Mouse (Mus musculus): ENCODE results near the gene Rbm20. TPM values are rescaled to one million over a fixed set of nuclear protein-coding genes. Genes with fewer than 3 reads are reported as not detected.

Gene Rbm20
- total RNA-seq (2014; fragmentation: Nextera tagmentation) (1.1 and 2.3 TPM in 2 replicates), total RNA-seq (2017) (1.7 and 2.6 TPM in 2 replicates), polyA plus RNA-seq (2012) (0.35 and 0.36 TPM in 2 replicates)

DNA sequence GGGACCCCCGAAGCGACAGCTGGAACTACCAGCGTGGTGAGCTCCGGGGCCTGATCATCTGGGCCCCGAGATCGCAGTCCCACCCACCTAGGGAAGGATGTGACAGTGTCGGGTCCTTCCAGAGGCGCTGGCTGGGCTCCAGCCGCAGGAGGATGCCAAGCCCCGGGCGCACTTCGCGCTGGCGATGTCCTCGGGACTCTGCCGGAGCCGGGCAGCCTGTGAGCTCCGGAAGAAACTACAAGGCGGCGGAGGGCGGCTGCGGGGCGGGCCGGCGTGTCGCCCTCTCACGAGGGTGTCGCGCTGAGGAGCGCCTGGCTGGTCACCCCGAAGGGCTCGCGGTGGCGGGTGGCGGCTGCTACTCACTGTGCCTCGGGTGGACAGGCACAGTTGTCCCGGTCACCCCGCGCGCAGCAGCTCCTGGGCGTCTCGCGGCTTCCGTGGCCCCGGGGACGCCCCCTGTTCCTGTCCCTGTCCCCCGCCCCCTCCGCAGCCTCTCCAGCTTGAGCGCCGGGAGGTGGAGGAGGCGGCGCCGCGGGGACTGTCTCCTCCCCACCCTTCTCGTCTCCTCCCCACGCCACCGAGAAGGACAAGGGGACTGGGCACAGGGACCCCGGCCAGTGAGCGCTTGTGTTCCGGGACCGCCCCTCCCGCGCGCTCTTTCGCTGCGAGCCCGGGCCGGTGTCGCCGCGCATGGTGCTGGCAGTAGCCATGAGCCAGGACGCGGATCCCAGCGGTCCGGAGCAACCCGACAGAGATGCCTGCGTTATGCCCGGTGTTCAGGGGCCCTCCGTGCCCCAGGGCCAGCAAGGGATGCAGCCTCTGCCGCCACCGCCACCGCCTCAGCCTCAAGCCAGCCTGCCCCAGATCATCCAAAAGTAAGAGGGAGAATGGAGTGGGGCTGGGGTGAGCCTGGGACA lies at the start of gene Rbm20:
Rbm20 (plus strand) TSS at position 589 of the 917 bp plus-strand sequence.
- no peak for ATAC-seq (ENCODE audit: extremely low read depth, insufficient number of reproducible peaks, low FRiP score, poor library complexity, severe bottlenecking)
- DNase-seq (ENCODE audit: low spot score) = no peak
- no peak for TF ChIP-seq GATA1 (IDR thresholded peaks at IDR 0.05; ENCODE audit: borderline replicate concordance, low read length)
- no peak for TF ChIP-seq CTCF (IDR thresholded peaks at IDR 0.05; ENCODE audit: low read depth, low read length)
- no peak for TF ChIP-seq GATA2 (IDR thresholded peaks at IDR 0.05; ENCODE audit: borderline replicate concordance, low read depth, low read length)
- no peak for TF ChIP-seq TAL1 (conservative IDR thresholded peaks at IDR 0.05; ENCODE audit: low read depth, low read length)
- TF ChIP-seq POLR2AphosphoS5 (IDR thresholded peaks at IDR 0.05; ENCODE audit: insufficient replicate concordance, low read depth, low read length) = no peak
- no peaks in the 10 kb centered on the region for H3K9me3 ChIP-seq (replicated peaks)
- no peaks in the 10 kb centered on the region for H3K36me3 ChIP-seq (replicated peaks)
- peaks cover 25% of the 10 kb centered on the region for H3K27me3 ChIP-seq (ENCODE audit: insufficient read depth, low read length)
- no peaks in the 10 kb centered on the region for H3K4me1 ChIP-seq (ENCODE audit: insufficient read depth, low read depth, low read length)
- H3K4me3 ChIP-seq (ENCODE audit: low read depth, low read length) = no peak within 1 kb of the TSS

DNA sequence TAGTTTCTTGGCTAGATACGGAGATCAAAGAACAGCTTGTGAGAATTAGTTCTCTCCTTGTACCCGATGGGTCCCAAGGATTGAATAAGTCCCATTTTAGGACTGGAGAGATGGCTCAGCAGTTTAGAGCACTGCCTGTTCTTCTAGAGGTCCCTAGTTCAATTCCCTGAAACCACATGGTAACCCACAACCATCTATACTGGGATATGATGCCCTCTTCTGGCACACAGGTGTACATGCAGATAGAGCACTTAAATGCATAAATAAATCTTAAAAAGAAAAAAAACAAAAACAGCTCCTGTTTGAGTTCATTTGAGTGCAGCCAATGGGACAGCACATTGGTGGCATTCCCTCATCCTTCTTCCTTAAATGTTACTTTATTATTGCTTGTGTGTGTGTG lies 39.1 kb upstream of the Rbm20 start:
- Histone ChIP-seq H3K36me3 (replicated peaks) (peaks cover 89% of the 10 kb centered on the region), H3K4me3 (ENCODE audit: low read depth, low read length) (no peak overlapping the region), H3K27me3 (ENCODE audit: insufficient read depth, low read length) (no peaks in the 10 kb centered on the region), H3K9me3 (replicated peaks) (no peaks in the 10 kb centered on the region), H3K4me1 (ENCODE audit: insufficient read depth, low read depth, low read length) (no peaks in the 10 kb centered on the region; the same call in 1 of the 2 replicates)
- no peak for TF ChIP-seq CTCF (IDR thresholded peaks at IDR 0.05; ENCODE audit: low read depth, low read length)
- TF ChIP-seq GATA2 (IDR thresholded peaks at IDR 0.05; ENCODE audit: borderline replicate concordance, low read depth, low read length) = no peak
- TF ChIP-seq GATA1 (IDR thresholded peaks at IDR 0.05; ENCODE audit: borderline replicate concordance, low read length) = no peak
- TF ChIP-seq POLR2AphosphoS5 (IDR thresholded peaks at IDR 0.05; ENCODE audit: insufficient replicate concordance, low read depth, low read length) = no peak
- no peak for TF ChIP-seq TAL1 (conservative IDR thresholded peaks at IDR 0.05; ENCODE audit: low read depth, low read length)
- ATAC-seq (ENCODE audit: extremely low read depth, insufficient number of reproducible peaks, low FRiP score, poor library complexity, severe bottlenecking) (no peak), DNase-seq (ENCODE audit: low spot score) (no peak)

DNA sequence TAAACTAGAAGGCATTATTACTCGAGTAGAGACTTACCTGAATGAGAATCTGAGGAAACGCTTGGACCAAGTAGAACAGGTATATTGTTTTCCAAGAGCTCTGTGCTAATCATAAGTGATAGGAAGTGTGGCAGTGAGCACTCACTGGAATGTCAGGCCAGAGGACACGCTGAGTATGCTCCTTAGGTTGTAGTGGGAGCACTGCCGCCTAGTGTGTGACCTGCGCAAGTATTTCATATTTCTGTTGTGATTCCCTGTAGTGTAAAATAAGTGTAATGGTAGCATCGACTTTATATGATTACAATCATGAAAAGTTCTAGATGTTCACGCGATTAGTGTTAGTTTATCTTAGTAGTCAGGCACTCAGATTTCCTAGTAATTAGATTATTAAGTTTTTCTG lies 38.4 kb upstream of the Rbm20 start:
- Histone ChIP-seq H3K9me3 (replicated peaks) (no peaks in the 10 kb centered on the region), H3K36me3 (replicated peaks) (peaks cover 89% of the 10 kb centered on the region), H3K4me3 (ENCODE audit: low read depth, low read length) (no peak overlapping the region), H3K4me1 (ENCODE audit: insufficient read depth, low read depth, low read length) (no peaks in the 10 kb centered on the region; the same call in 1 of the 2 replicates), H3K27me3 (ENCODE audit: insufficient read depth, low read length) (no peaks in the 10 kb centered on the region)
- no peak for TF ChIP-seq TAL1 (conservative IDR thresholded peaks at IDR 0.05; ENCODE audit: low read depth, low read length)
- TF ChIP-seq GATA1 (IDR thresholded peaks at IDR 0.05; ENCODE audit: borderline replicate concordance, low read length) = no peak
- no peak for TF ChIP-seq POLR2AphosphoS5 (IDR thresholded peaks at IDR 0.05; ENCODE audit: insufficient replicate concordance, low read depth, low read length)
- no peak for TF ChIP-seq GATA2 (IDR thresholded peaks at IDR 0.05; ENCODE audit: borderline replicate concordance, low read depth, low read length)
- no peak for ATAC-seq (ENCODE audit: extremely low read depth, insufficient number of reproducible peaks, low FRiP score, poor library complexity, severe bottlenecking)
- no peak for DNase-seq (ENCODE audit: low spot score)

DNA sequence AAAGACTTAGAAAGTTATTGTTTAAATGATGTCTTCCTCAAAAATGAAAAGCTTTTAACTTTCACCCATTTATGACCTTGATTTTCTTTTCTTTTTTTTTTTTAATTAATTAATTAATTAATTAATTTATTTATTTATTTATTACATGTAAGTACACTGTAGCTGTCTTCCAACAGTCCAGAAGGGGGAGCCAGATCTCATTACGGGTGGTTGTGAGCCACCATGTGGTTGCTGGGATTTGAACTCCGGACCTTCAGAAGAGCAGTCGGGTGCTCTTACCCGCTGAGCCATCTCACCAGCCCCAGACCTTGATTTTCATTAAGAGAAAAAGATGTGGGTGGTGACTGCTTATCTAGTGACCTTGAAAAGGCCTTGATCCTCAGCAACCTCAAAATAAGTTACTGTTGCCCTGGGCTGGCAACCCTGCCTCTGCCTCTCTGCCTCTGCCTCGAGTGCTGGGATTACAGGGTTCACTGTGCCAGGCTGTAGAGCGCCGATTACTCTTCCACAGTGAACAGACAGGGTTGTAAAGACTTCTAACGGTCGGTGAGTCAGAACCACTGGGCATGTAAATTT lies 33.0 kb upstream of the Rbm20 start:
- Histone ChIP-seq H3K27me3 (ENCODE audit: insufficient read depth, low read length) (no peaks in the 10 kb centered on the region), H3K4me1 (ENCODE audit: insufficient read depth, low read depth, low read length) (peaks cover 8% of the 10 kb centered on the region), H3K4me3 (ENCODE audit: low read depth, low read length) (no peak overlapping the region), H3K36me3 (replicated peaks) (peaks cover 88% of the 10 kb centered on the region), H3K9me3 (replicated peaks) (no peaks in the 10 kb centered on the region)
- no peak for ATAC-seq (ENCODE audit: extremely low read depth, insufficient number of reproducible peaks, low FRiP score, poor library complexity, severe bottlenecking)
- DNase-seq (ENCODE audit: low spot score) = no peak
- TF ChIP-seq CTCF (IDR thresholded peaks at IDR 0.05; ENCODE audit: low read depth, low read length) (no peak), GATA1 (IDR thresholded peaks at IDR 0.05; ENCODE audit: borderline replicate concordance, low read length) (no peak), GATA2 (IDR thresholded peaks at IDR 0.05; ENCODE audit: borderline replicate concordance, low read depth, low read length) (no peak), TAL1 (conservative IDR thresholded peaks at IDR 0.05; ENCODE audit: low read depth, low read length) (no peak), POLR2AphosphoS5 (IDR thresholded peaks at IDR 0.05; ENCODE audit: insufficient replicate concordance, low read depth, low read length) (no peak)

DNA sequence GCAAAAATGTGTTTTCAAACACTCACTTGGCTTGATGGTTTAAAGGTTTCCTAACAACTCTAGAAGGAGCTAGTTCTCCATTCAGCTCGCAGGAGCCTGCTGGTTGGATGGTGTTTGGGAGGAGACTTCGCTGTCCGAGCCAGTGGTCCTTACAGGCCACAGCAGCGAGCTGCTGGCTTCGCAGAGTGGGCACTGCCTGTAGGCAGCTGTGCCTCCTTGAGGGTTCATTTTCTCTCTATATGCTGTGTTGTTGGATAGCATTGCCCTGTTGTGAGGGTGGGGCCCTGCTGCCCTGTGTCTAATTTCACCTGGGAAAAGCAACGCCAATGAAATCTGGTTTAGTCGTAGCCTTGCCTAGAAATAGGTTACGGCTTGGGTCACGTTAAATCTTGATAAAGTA lies 29.8 kb upstream of the Rbm20 start:
- Histone ChIP-seq H3K27me3 (ENCODE audit: insufficient read depth, low read length) (peaks cover 1% of the 10 kb centered on the region; the same call in 1 of the 2 replicates), H3K9me3 (replicated peaks) (no peaks in the 10 kb centered on the region), H3K4me1 (ENCODE audit: insufficient read depth, low read depth, low read length) (peaks cover 8% of the 10 kb centered on the region), H3K4me3 (ENCODE audit: low read depth, low read length) (no peak overlapping the region), H3K36me3 (replicated peaks) (peaks cover 71% of the 10 kb centered on the region)
- no peak for DNase-seq (ENCODE audit: low spot score)
- no peak for ATAC-seq (ENCODE audit: extremely low read depth, insufficient number of reproducible peaks, low FRiP score, poor library complexity, severe bottlenecking)
- TF ChIP-seq POLR2AphosphoS5 (IDR thresholded peaks at IDR 0.05; ENCODE audit: insufficient replicate concordance, low read depth, low read length) = no peak
- TF ChIP-seq GATA1 (IDR thresholded peaks at IDR 0.05; ENCODE audit: borderline replicate concordance, low read length) = no peak
- TF ChIP-seq CTCF (IDR thresholded peaks at IDR 0.05; ENCODE audit: low read depth, low read length) = no peak
- no peak for TF ChIP-seq GATA2 (IDR thresholded peaks at IDR 0.05; ENCODE audit: borderline replicate concordance, low read depth, low read length)
- TF ChIP-seq TAL1 (conservative IDR thresholded peaks at IDR 0.05; ENCODE audit: low read depth, low read length) = no peak

DNA sequence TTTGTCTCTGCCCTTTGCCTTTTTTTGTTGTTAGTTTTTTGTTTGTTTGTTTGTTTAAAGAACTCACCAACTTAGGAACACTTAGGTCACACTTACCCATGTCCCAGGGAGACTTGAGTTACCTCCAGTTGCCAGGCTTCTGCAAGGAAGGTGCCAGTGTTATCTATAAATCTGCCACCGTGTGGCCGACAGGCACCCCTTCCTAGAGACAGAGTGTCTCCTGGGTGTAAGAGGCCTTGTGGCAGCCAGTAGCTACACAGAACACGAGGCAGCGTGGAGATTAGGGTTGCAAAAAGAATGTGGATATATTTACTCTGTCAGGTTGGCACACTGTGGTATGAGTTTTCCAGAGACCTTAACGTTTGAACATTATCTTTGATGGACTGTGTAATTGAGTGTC lies 29.1 kb upstream of the Rbm20 start:
- no peaks in the 10 kb centered on the region for H3K9me3 ChIP-seq (replicated peaks)
- DNase-seq (ENCODE audit: low spot score) (no peak), ATAC-seq (ENCODE audit: extremely low read depth, insufficient number of reproducible peaks, low FRiP score, poor library complexity, severe bottlenecking) (no peak)
- H3K4me1 ChIP-seq (ENCODE audit: insufficient read depth, low read depth, low read length) = peaks cover 8% of the 10 kb centered on the region
- H3K27me3 ChIP-seq (ENCODE audit: insufficient read depth, low read length) = peaks cover 4% of the 10 kb centered on the region; the same call in 1 of the 2 replicates
- H3K4me3 ChIP-seq (ENCODE audit: low read depth, low read length) = no peak overlapping the region
- peaks cover 66% of the 10 kb centered on the region for H3K36me3 ChIP-seq (replicated peaks)
- TF ChIP-seq GATA1 (IDR thresholded peaks at IDR 0.05; ENCODE audit: borderline replicate concordance, low read length) = no peak
- TF ChIP-seq POLR2AphosphoS5 (IDR thresholded peaks at IDR 0.05; ENCODE audit: insufficient replicate concordance, low read depth, low read length) = no peak
- no peak for TF ChIP-seq GATA2 (IDR thresholded peaks at IDR 0.05; ENCODE audit: borderline replicate concordance, low read depth, low read length)
- no peak for TF ChIP-seq CTCF (IDR thresholded peaks at IDR 0.05; ENCODE audit: low read depth, low read length)
- TF ChIP-seq TAL1 (conservative IDR thresholded peaks at IDR 0.05; ENCODE audit: low read depth, low read length) = no peak

All from G1E (cell line).